Mouse (Mus musculus) spleen, adult 2 months (tissue): Measurements from ENCODE around the gene Gpr84.

Source experiments
- CTCF ChIP-seq: fragments of 200-500 bp; IDR thresholded peaks from 2 replicates; pipeline ENCODE4 v1.5.1; 2011; ENCODE audit warnings: mild to moderate bottlenecking, inconsistent platforms; ENCODE audit not compliant: insufficient read depth, insufficient read length, insufficient replicate concordance; ENCODE audit errors: extremely low read depth
- POLR2A ChIP-seq: fragments of 200-500 bp; IDR thresholded peaks from 2 replicates; pipeline ENCODE4 v1.6.1; 2011; ENCODE audit warnings: low read depth, low read length, inconsistent platforms

- no peak for TF ChIP-seq CTCF
- TF ChIP-seq POLR2A: no peak
Measured at GRCm38 (mm10) chr15:103300560-103300959, 9.9 kb downstream of the Gpr84 start.
